Mouse (Mus musculus) heart, embryonic 16.5 days (tissue): ENCODE measurements around the gene Tpk1. TPM values are rescaled to one million over a fixed set of nuclear protein-coding genes. Genes with fewer than 3 reads are reported as not detected.

ENCODE experiments used
- ATAC-seq: fragments of 200-750 bp; cut with Nextera tagmentation; replicated peaks from 2 replicates; pipeline ENCODE4 v1.8.0; 2017; ENCODE audit warnings: moderate number of reproducible peaks; ENCODE audit not compliant: insufficient read depth, low FRiP score; ENCODE audit errors: extremely low read depth
- H3K27ac ChIP-seq: fragments of 300-500 bp; sonication (generic); 2 replicates; pipeline ENCODE4 v1.5.1; 2014; ENCODE audit warnings: mild to moderate bottlenecking, low read length, control low read depth, moderate library complexity
- H3K27me3 ChIP-seq: fragments of 300-500 bp; sonication (generic); 2 replicates; pipeline ENCODE4 v1.6.1; 2014; ENCODE audit warnings: low read length, mixed read lengths; ENCODE audit not compliant: control insufficient read depth, insufficient read depth
- H3K36me3 ChIP-seq: fragments of 300-500 bp; sonication (generic); 2 replicates; pipeline ENCODE4 v1.6.1; 2014; ENCODE audit not compliant: control insufficient read depth, insufficient read depth
- H3K4me1 ChIP-seq: fragments of 300-500 bp; sonication (generic); 2 replicates; pipeline ENCODE4 v1.6.1; 2014; ENCODE audit warnings: low read length, mixed read lengths; ENCODE audit not compliant: control insufficient read depth, insufficient read depth
- H3K4me2 ChIP-seq: fragments of 300-500 bp; sonication (generic); 2 replicates; pipeline ENCODE4 v1.6.1; 2014; ENCODE audit warnings: low read depth, mild to moderate bottlenecking, control low read depth, low read length
- H3K4me3 ChIP-seq: fragments of 300-500 bp; sonication (generic); 2 replicates; pipeline ENCODE4 v1.5.1; 2014; ENCODE audit warnings: mild to moderate bottlenecking, control low read depth, low read length
- H3K9ac ChIP-seq: fragments of 300-500 bp; sonication (generic); 2 replicates; pipeline ENCODE4 v1.6.1; 2014; ENCODE audit warnings: low read length, control low read depth
- H3K9me3 ChIP-seq: fragments of 300-500 bp; sonication (generic); replicated peaks from 2 replicates; pipeline ENCODE4 v1.6.1; 2016; ENCODE audit warnings: low read length; ENCODE audit not compliant: control insufficient read depth
- WGBS: fragments of 180-500 bp; shearing (Covaris S2); extraction: QIAGEN DNeasy Blood & Tissue Kit; methylation state at CpG from one replicate; pipeline ENCODE4 v1.1.7; 2014; 5-methylcytosine and 5-hydroxymethylcytosine counted together
- polyA plus RNA-seq: library from polyadenylated mRNA; unstranded; fragments of >200 nt; fragmentation: Nextera tagmentation; extraction: Ambion mirVana; gene quantifications from 2 replicates; pipeline ENCODE4 v1.2.1, GENCODE M21; 2015

Tpk1 gene
- polyA plus RNA-seq, 1 experiment from 2014 or later, result 7.7 TPM

DNA sequence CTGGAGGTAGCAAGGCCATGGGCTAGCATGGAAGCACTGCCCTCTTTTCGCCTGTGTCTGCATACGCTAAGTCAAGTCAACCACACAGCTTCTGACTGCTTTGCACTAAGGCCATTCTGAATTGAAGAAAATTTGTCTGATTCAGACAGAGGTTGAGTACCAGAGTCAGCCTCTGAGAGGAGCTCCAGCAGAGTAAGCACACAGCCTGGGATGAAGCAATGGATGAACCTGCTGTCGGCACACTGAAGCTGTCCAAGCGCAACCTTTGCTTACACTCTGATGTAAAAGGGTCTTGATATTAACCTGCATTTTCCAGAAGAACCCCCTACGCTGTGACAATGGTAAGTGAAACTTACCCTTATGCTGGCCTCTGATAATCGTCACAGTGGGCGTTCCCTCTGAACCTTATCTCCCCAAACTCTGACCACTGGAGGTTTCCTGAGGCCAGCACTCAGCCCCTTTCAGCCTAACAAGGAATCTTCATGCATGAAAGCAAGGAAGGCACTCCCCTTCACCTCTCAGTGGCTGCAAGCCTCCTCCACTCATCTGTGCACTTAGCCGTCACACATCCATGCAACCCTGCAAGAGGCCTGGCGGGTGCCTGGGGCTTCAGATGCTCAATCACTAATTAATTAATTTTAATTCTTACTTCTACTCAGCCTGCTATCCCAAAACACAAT is 311.4 kb downstream of the Tpk1 start:
- no peaks in the 10 kb centered on the region for H3K36me3 ChIP-seq
- no peak overlapping the region for H3K9ac ChIP-seq
- H3K27ac ChIP-seq, result no peak overlapping the region
- H3K9me3 ChIP-seq, result no peaks in the 10 kb centered on the region
- WGBS, result 47% methylated on average over 9 of the region's 9 CpGs
- 0 out of 2 replicates have a peak, but pooled peaks cover 4% of the 10 kb centered on the region for H3K4me1 ChIP-seq
- H3K27me3 ChIP-seq, result no peaks in the 10 kb centered on the region
- no peak overlapping the region for H3K4me3 ChIP-seq
- ATAC-seq, result no peak
- no peak overlapping the region for H3K4me2 ChIP-seq

GRCm38 (mm10) chr6:43353446-43353845 is 312.6 kb downstream of the Tpk1 start:
- Histone ChIP-seq H3K27me3 (no peaks in the 10 kb centered on the region), H3K4me3 (no peak overlapping the region), H3K9ac (no peak overlapping the region), H3K36me3 (no peaks in the 10 kb centered on the region), H3K27ac (no peak overlapping the region), H3K4me1 (0 out of 2 replicates have a peak, but pooled peaks cover 4% of the 10 kb centered on the region), H3K4me2 (no peak overlapping the region), H3K9me3 (no peaks in the 10 kb centered on the region)
- WGBS, result 91% methylated on average over 4 of the region's 4 CpGs
- ATAC-seq, result no peak

GRCm38 (mm10) chr6:43349083-43349482 is 317.0 kb downstream of the Tpk1 start:
- Histone ChIP-seq H3K9ac (no peak overlapping the region), H3K27me3 (no peaks in the 10 kb centered on the region), H3K4me3 (no peak overlapping the region), H3K4me2 (no peak overlapping the region), H3K36me3 (no peaks in the 10 kb centered on the region), H3K27ac (no peak overlapping the region), H3K4me1 (no peaks in the 10 kb centered on the region), H3K9me3 (no peaks in the 10 kb centered on the region)
- ATAC-seq, result no peak
- WGBS, result 60% methylated on average over 4 of the region's 4 CpGs

GRCm38 (mm10) chr6:43347637-43348036 is 318.4 kb downstream of the Tpk1 start:
- H3K4me2 ChIP-seq, result no peak overlapping the region
- no peak overlapping the region for H3K9ac ChIP-seq
- H3K9me3 ChIP-seq, result no peaks in the 10 kb centered on the region
- no peak overlapping the region for H3K4me3 ChIP-seq
- H3K4me1 ChIP-seq, result no peaks in the 10 kb centered on the region
- ATAC-seq, result no peak
- WGBS, result 78% methylated on average over 1 of the region's 1 CpGs
- no peaks in the 10 kb centered on the region for H3K27me3 ChIP-seq
- H3K36me3 ChIP-seq, result no peaks in the 10 kb centered on the region
- no peak overlapping the region for H3K27ac ChIP-seq

DNA sequence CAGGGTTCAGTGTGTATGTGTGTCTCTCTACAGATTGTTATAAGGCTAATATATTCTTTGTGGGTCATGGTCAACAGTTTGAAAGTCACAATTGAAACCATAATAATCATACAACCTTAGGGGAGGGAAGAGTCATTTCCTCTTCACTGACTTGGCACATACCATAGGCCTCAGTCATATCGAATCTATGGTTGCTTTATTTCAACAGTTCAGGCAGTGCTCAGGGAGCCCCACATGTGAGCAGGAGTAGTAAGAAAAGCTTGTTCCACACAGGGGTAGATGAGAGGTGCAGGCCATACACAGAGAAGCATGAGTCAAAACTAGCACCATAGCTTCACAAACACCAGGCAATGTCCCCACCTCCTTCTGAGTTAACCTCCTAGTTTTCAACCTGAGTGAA is 323.1 kb downstream of the Tpk1 start:
- Histone ChIP-seq H3K27me3 (no peaks in the 10 kb centered on the region), H3K9ac (no peak overlapping the region), H3K4me2 (no peak overlapping the region), H3K4me1 (no peaks in the 10 kb centered on the region), H3K36me3 (no peaks in the 10 kb centered on the region), H3K4me3 (no peak overlapping the region), H3K9me3 (no peaks in the 10 kb centered on the region), H3K27ac (no peak overlapping the region)
- WGBS, result 44% methylated on average over 1 of the region's 1 CpGs
- no peak for ATAC-seq

GRCm38 (mm10) chr6:43342386-43342785 is 323.7 kb downstream of the Tpk1 start:
- Histone ChIP-seq H3K36me3 (no peaks in the 10 kb centered on the region), H3K4me3 (no peak overlapping the region), H3K9me3 (no peaks in the 10 kb centered on the region), H3K4me2 (no peak overlapping the region), H3K4me1 (peaks cover 5% of the 10 kb centered on the region), H3K9ac (no peak overlapping the region), H3K27ac (no peak overlapping the region), H3K27me3 (no peaks in the 10 kb centered on the region)
- ATAC-seq, result no peak
- WGBS, result 41% methylated on average over 2 of the region's 2 CpGs

GRCm38 (mm10) chr6:43338804-43339203 is 327.3 kb downstream of the Tpk1 start:
- Histone ChIP-seq H3K27ac (no peak overlapping the region), H3K27me3 (no peaks in the 10 kb centered on the region), H3K4me3 (no peak overlapping the region), H3K4me1 (peaks cover 12% of the 10 kb centered on the region), H3K9me3 (no peaks in the 10 kb centered on the region), H3K4me2 (no peak overlapping the region), H3K9ac (no peak overlapping the region), H3K36me3 (no peaks in the 10 kb centered on the region)
- no peak for ATAC-seq
- WGBS, result 63% methylated on average over 2 of the region's 2 CpGs

DNA sequence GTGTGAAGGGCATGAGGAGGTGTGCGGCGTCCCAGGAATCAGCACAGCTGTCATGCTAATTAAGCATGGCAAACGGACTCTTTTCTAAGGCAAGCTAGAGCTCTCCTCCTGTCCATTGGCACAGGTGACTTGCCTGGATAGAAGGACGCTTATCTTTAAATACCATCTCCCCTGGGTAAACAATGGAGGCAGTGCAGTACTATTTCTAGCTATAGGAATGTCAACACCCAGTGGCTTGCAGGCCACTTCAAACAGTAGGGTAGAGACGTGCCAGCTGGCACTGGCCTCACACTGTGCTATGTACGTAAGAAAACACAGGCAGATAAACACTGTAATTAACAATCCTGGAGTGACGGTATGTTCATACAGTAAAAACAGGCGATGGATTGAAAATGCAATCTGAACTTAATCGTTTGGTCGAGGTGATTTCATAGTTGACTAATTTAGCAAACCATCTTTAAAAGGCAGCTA is 328.6 kb downstream of the Tpk1 start:
- no peak overlapping the region for H3K4me3 ChIP-seq
- H3K27me3 ChIP-seq, result no peaks in the 10 kb centered on the region
- no peaks in the 10 kb centered on the region for H3K36me3 ChIP-seq
- peak; percentile 94 for ATAC-seq
- H3K9me3 ChIP-seq, result no peaks in the 10 kb centered on the region
- H3K27ac ChIP-seq, result peak overlapping the region; percentile 61
- H3K4me1 ChIP-seq, result peaks cover 12% of the 10 kb centered on the region
- 20% methylated on average over 10 of the region's 10 CpGs for WGBS
- no peak overlapping the region for H3K9ac ChIP-seq
- peak overlapping the region; percentile 43 for H3K4me2 ChIP-seq

DNA sequence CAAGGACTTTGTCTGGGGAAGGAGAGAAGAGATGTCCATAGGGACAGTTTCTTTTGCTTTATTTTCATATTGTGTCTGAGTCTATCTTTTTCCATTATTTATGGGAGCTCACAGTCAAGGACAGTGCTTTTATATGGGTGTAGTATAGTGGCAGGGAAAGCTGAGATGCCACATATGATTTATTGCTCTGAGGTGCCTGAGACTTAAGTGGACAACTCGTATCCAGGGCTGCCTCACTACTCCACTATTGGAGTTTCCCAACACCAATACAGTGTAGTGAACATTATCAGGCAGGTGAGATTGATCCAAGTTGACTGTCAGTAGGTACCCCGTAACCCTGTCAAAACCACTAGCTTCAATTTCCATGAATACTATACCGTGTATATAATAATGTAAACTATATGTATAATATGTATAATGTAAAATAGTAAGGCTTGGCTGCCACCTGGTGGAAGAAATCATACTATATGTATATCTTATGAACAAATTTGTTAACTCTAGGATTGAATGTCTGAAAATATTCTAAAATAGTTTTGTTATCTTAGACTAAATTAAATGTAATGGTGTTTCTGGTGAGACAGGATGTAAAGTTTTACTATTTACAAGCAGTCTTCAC is 330.4 kb downstream of the Tpk1 start:
- WGBS, result 73% methylated on average over 3 of the region's 3 CpGs
- Histone ChIP-seq H3K36me3 (no peaks in the 10 kb centered on the region), H3K4me2 (no peak overlapping the region), H3K27ac (no peak overlapping the region), H3K27me3 (no peaks in the 10 kb centered on the region), H3K4me3 (no peak overlapping the region), H3K9ac (no peak overlapping the region), H3K9me3 (no peaks in the 10 kb centered on the region), H3K4me1 (peaks cover 12% of the 10 kb centered on the region)
- ATAC-seq, result no peak
